Mouse (Mus musculus): Measurements from ENCODE around the gene Dpp6.

Dpp6 gene

GRCm38 (mm10) chr5:27380656-27381385 lies 563.8 kb downstream of the Dpp6 start:
- in situ Hi-C loops (cut with MboI), result no loop called here

GRCm38 (mm10) chr5:27398371-27398770 lies 581.4 kb downstream of the Dpp6 start:
- in situ Hi-C loops (cut with MboI), result no loop called here

- in situ Hi-C loops (cut with MboI), result no loop called here
These were observed 582.1 kb downstream of the Dpp6 start for GRCm38 (mm10) chr5:27399111-27399510.

DNA sequence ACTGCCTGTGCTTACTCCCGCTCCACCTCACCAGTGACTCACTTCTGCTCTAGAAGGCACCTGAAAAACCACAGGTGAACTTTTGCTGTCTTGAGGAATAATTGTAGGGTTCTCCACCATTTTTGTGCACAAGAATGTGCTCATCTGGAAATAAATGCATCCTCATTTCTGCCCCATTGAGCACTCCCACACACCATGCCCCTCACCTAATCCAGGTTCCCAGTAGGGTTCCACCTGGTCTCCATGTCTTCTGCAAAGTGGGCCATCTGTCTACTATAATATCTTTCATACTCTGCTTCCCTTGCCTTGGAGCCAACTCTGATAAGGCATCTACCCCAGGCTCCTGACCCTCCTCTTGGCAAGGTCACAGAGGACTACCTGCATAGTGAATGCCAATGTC lies 585.6 kb downstream of the Dpp6 start:
- in situ Hi-C loops (cut with MboI), result no loop called here

GRCm38 (mm10) chr5:27408854-27409253 lies 591.9 kb downstream of the Dpp6 start:
- in situ Hi-C loops (cut with MboI), result no loop called here

GRCm38 (mm10) chr5:27413023-27413422 lies 596.0 kb downstream of the Dpp6 start:
- in situ Hi-C loops (cut with MboI), result no loop called here

DNA sequence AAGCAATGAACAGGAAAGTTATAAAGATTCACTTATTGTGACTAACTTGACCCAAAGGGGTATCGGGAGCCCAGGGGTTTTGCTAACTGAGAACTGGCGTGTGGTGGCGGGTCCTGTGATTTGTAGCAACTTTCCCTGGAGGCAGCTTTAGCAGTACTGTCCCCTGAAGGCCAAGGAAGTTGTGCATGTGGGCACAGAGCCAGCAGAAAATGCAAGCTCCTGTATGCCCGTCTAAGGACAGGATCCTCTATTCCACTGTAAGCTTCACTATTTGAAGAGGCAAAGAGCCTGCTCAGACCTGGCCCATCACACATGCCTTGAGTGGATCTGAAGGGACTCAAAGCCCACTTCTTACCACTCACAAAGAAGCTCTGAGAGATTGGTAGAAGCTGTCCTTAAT lies 598.5 kb downstream of the Dpp6 start:
- in situ Hi-C loops (cut with MboI), result no loop called here

DNA sequence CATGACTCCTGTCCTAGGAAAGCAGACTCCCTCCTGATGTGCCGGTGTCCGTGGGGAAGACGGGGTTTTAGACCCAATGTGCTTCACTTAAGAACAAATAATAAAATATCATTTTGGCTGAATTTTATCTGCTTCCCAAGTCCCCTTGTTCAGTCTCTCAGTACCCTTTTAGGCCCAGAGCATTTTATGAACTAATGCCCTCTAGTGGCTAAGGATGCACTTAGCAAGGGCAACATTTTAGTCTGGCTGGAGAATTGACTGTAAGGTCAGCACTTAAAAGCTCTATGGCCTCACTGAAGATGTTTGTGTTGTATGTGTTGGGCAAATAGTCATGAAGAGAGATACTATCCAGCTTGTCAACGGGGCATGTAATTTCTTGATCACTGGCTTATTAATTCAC lies 599.6 kb downstream of the Dpp6 start:
- in situ Hi-C loops (cut with MboI), result no loop called here

DNA sequence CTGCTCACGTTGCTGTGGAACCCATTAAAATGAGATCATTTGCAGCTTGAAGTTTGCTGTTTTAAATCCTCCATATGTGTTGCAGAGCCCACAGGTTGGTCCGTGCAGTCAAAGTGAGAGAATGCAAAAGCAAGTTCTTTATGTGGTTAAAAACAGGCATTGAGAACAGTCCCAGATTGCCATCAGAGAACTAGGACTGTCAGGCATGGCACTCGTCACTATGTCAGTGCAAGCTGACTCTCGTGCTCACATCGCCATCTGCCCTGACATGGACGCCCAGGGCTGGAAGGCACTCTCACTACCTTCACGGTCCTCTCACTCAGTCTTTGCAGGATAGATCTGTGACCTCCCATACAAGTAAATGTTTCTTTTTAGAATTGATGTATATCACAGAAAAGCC lies 600.4 kb downstream of the Dpp6 start:
- in situ Hi-C loops (cut with MboI), result no loop called here

GRCm38 (mm10) chr5:27418856-27419255 lies 601.9 kb downstream of the Dpp6 start:
- in situ Hi-C loops (cut with MboI), result no loop called here

DNA sequence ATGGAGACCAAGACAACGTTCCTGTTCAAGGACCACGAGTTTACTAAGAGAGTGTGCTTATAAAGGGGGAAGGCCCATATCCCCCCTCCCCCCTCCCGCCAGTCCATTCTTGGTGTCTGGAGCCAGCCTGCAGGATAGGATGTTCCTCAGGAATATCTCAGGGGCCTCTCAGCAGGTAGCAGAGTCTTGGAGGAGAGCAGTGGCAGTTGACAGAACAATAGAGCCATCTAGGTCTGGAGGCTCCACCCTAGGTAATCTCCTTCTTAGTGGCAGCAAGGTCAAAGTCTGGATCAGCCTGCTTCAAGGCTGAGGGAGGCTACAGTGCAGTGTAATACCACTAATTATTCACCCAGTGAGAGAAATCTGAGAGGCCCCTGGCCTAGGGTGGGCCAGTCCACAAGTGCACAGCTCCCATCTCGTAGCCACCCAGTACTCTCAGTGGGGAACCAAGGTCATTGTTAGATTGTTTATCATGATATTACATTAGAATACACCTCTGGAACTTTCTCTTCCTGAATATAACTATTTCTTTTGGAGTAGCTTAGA lies 604.2 kb downstream of the Dpp6 start:
- in situ Hi-C loops (cut with MboI), result no loop called here

DNA sequence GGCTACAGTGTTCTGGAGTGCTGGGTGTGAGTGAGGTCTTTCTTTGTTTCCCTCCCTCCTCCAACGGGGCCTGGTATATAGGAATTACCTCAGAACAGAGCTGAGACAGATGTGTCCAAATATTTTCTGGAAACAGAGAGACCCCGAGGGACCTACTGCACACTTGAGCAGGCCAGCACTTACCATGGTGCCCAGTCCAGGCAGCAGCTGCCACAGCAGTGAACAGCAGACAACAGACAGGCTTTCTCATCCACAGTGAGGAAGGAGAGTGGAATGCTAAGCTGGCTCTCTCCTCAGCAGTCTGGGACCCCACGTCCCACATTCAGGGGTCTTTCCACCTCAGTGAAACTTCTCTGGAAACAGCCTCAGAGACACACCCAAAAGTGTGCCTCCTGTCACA lies 606.8 kb downstream of the Dpp6 start:
- in situ Hi-C loops (cut with MboI), result no loop called here

- in situ Hi-C loops (cut with MboI), result no loop called here
These were observed 607.6 kb downstream of the Dpp6 start for GRCm38 (mm10) chr5:27424484-27425080.

DNA sequence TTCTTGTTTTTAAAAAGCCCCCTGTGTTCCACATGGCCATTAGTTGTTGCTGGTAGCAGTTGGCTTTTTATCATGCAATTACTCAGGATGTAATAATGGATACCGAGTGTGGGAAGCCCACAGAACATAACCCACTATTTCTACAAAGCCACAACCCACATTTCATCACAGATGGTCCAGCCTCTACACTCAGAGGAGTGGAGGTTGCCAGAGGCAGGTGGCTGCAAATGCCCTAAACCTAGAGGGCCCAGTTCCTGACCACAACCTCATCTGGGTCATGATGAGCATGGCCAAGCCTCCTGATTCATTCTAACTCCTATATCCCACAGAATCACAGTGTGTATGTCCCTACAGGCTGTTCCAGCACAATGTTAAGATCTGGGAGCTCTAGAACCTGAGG lies 609.2 kb downstream of the Dpp6 start:
- in situ Hi-C loops (cut with MboI), result no loop called here

- in situ Hi-C loops (cut with MboI), result no loop called here
These were observed 616.6 kb downstream of the Dpp6 start for GRCm38 (mm10) chr5:27433584-27433983.

GRCm38 (mm10) chr5:27453201-27453845 lies 636.3 kb downstream of the Dpp6 start:
- in situ Hi-C loops (cut with MboI), result no loop called here

GRCm38 (mm10) chr5:27454386-27454785 lies 637.4 kb downstream of the Dpp6 start:
- in situ Hi-C loops (cut with MboI), result no loop called here

DNA sequence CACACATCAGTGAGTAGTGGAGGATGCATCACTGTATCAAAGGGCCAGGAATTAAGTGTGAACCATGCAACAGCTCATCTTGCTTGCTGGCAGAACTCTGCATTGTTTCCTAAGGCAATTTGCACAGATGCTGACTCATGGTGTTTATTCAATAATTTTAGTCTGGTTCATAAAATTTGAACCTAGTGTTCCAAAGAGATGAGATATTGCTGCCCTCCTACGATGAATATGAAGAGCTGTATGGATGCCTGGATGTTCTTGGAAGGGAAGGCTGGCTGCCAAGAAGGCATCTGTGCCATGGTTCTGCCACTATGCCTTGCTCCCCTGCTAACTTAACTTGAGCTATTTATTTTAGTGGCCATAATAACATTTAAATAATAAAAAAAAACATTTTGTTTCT lies 640.0 kb downstream of the Dpp6 start:
- in situ Hi-C loops (cut with MboI), result no loop called here

DNA sequence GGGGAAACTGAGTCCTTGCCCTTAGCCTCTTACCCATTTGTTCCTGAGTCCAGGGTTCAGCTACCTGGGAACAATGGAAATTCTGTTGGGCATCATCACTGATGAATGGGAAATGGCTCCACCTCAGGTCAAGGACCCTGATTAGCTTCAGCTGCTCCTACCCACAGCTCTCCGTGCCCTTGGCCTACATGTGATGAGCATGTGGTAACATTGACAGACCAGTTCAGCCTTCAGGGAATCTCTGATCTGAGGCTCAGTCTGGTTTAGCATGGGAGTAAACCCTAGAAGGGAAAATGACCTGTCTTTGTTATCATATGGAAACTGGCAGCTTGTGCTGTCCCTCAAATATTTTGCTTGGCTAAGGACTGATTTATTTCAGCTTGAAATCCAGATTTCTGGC lies 640.7 kb downstream of the Dpp6 start:
- in situ Hi-C loops (cut with MboI), result no loop called here

GRCm38 (mm10) chr5:27474964-27475465 lies 658.0 kb downstream of the Dpp6 start:
- in situ Hi-C loops (cut with MboI), result no loop called here

- in situ Hi-C loops (cut with MboI), result no loop called here
These were observed 664.7 kb downstream of the Dpp6 start for GRCm38 (mm10) chr5:27481706-27482105.

DNA sequence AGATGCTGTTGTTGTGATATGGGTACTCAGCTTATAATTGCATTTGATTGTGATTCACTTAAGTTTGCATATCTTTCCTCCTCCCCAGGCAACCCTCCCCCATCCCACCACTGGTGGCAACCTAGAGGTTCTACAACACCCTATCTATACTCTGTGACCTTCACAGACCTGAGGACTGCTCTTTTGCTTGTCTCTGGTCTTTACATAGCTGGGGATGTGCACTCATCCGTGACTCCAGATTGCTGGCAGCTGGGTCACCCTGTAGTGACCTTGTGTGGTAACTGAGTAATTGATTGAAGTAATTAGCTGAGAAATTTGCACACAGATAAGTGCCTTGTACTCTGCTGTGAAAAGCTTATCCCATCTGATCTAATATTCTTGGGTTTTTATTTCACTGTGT lies 669.1 kb downstream of the Dpp6 start:
- in situ Hi-C loops (cut with MboI), result no loop called here

- in situ Hi-C loops (cut with MboI), result no loop called here
These were observed 673.9 kb downstream of the Dpp6 start for GRCm38 (mm10) chr5:27490942-27491341.
